Mouse (Mus musculus) stomach, embryonic 15.5 days (tissue): ENCODE measurements at regions not wholly inside any gene's neighbourhood (a gene's known extent, or its start where the extent isn't known, plus 50 kb on each side); places are given as distances from the start of the nearest gene placed in this dataset.
"Not testable (repeated sequence)": the region's sequence is repeated elsewhere in the genome, so short reads cannot be mapped to it uniquely, and the experiment has no call there.

Experiments used
- ATAC-seq: fragments of 200-750 bp; cut with Nextera tagmentation; 2 replicates; pipeline ENCODE4 v1.8.0; 2017; ENCODE audit warnings: low read depth, moderate number of reproducible peaks, moderate TSS enrichment; ENCODE audit not compliant: insufficient read depth, low FRiP score
- H3K27ac ChIP-seq: fragments of 300-500 bp; sonication (generic); 2 replicates; pipeline ENCODE4 v1.5.1; 2015; ENCODE audit warnings: mild to moderate bottlenecking, inconsistent platforms
- H3K27me3 ChIP-seq: fragments of 300-500 bp; sonication (generic); replicated peaks from 2 replicates; pipeline ENCODE4 v1.6.1; 2015; ENCODE audit warnings: inconsistent platforms
- H3K36me3 ChIP-seq: fragments of 300-500 bp; sonication (generic); 2 replicates; pipeline ENCODE4 v1.6.1; 2015; ENCODE audit warnings: inconsistent platforms
- H3K4me1 ChIP-seq: fragments of 300-500 bp; sonication (generic); 2 replicates; pipeline ENCODE4 v1.6.1; 2015; ENCODE audit warnings: inconsistent platforms
- H3K4me2 ChIP-seq: fragments of 300-500 bp; sonication (generic); 2 replicates; pipeline ENCODE4 v1.6.1; 2015; ENCODE audit warnings: mild to moderate bottlenecking, inconsistent platforms
- H3K4me3 ChIP-seq: fragments of 300-500 bp; sonication (generic); replicated peaks from 2 replicates; pipeline ENCODE4 v1.5.1; 2015; ENCODE audit warnings: inconsistent platforms
- H3K9ac ChIP-seq: fragments of 300-500 bp; sonication (generic); 2 replicates; pipeline ENCODE4 v1.6.1; 2015; ENCODE audit warnings: inconsistent platforms
- H3K9me3 ChIP-seq: fragments of 300-500 bp; sonication (generic); 2 replicates; pipeline ENCODE4 v1.6.1; 2016; ENCODE audit warnings: inconsistent platforms
- WGBS: fragments of 180-500 bp; shearing (Covaris S2); methylation state at CpG from one replicate; pipeline ENCODE4 v1.1.7; 2015; 5-methylcytosine and 5-hydroxymethylcytosine counted together

DNA sequence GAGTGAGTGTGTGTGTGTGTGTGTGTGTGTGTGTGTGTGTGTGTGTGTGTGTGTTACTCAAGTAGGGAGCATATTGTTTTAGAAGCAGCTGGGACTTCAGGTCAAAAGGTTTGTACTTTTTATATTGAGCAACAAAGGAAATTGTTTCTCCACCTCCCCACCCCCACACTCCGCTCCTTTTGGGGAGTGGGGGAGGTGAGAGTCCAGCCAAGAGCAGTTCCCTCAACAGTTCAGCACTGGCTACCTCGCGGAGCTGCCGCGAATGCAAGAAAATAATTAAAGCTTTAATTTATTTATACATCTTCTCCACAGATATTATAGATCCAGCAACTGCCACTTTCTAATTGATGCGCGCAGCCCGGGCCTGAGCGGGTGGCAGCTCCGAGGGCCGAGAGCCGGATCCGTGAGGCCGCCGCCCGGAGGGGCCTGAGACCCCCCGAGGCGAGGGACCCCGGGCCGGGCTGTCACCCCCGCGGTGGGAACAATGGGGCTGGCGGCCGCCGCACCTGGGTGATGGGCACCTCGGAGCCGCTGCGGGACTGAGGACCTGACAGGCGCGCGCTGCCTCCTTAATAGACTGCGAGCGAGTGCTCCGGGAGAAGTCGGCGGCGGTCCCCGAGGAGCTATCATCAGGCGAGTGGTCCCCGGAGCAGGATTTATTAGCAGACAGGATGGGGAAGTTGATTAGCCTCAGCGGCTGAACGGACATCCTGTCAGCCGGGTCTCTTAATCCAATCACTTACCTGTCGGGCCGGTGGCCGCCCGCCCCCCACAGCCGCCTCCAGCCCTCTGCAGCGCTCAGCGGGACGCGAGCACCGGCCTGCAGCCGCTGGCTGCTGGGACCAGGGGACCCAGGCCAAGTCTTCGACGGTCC is 124.4 kb downstream of the Melk start:
- under 1% methylated on average over 54 of the region's 56 CpGs for WGBS
- Histone ChIP-seq H3K9me3 (no peaks in the 10 kb centered on the region), H3K36me3 (no peaks in the 10 kb centered on the region), H3K27me3 (peaks cover 45% of the 10 kb centered on the region), H3K27ac (no peak overlapping the region), H3K4me1 (peaks cover 6% of the 10 kb centered on the region), H3K9ac (no peak overlapping the region), H3K4me2 (peak overlapping the region; percentile 58), H3K4me3 (peak overlapping the region; percentile 34)
- no peak for ATAC-seq

DNA sequence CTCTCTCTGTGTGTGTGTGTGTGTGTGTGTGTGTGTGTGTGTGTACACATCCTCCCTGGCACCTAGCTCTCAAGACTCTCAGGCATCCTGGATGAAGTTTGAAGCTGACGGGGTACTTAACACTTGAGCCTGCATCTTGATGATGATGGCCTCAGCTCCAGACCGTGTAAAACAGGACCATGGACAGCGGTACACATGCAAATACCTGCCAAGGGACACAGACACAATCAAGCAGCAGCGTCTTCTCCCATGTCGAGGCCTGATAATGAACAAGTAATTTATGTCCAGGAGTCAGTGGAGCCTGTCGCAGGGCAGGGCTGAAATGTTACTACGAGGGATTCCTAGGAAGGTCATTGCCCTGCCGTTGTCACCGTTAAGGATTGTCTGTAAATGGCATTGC is 133.9 kb downstream of the Melk start:
- no peaks in the 10 kb centered on the region for H3K27me3 ChIP-seq
- H3K4me2 ChIP-seq = no peak overlapping the region
- no peak overlapping the region for H3K4me3 ChIP-seq
- no peak overlapping the region for H3K27ac ChIP-seq
- 30% methylated on average over 9 of the region's 9 CpGs for WGBS
- H3K9ac ChIP-seq = no peak overlapping the region
- H3K4me1 ChIP-seq = no peaks in the 10 kb centered on the region
- no peak for ATAC-seq
- H3K36me3 ChIP-seq = no peaks in the 10 kb centered on the region
- no peaks in the 10 kb centered on the region for H3K9me3 ChIP-seq

DNA sequence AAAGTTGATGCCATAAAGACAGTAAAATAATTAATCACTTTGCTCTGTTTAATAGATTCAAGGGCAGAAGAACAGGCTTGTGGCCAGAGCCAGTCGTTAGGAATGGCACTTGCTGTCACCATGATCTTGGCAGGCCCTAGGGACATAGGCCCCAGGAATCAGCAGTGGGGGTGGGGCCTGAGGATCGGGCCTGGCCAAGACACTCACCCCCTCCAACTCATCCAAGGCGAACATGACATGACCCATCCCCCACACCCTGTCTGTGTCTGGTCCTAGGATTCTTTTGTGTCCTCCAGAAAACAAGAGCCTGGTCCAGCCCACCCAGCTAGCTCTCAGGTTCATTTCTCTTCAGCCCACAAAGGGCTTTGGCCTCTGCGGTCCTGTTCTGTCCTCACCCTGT is 144.8 kb downstream of the Melk start:
- no peak for ATAC-seq
- Histone ChIP-seq H3K27ac (no peak overlapping the region), H3K4me3 (no peak overlapping the region), H3K9ac (no peak overlapping the region), H3K4me1 (no peaks in the 10 kb centered on the region), H3K4me2 (no peak overlapping the region), H3K9me3 (no peaks in the 10 kb centered on the region), H3K36me3 (no peaks in the 10 kb centered on the region), H3K27me3 (no peaks in the 10 kb centered on the region)
- whole genome bisulfite sequencing = 39% methylated on average over 4 of the region's 4 CpGs

DNA sequence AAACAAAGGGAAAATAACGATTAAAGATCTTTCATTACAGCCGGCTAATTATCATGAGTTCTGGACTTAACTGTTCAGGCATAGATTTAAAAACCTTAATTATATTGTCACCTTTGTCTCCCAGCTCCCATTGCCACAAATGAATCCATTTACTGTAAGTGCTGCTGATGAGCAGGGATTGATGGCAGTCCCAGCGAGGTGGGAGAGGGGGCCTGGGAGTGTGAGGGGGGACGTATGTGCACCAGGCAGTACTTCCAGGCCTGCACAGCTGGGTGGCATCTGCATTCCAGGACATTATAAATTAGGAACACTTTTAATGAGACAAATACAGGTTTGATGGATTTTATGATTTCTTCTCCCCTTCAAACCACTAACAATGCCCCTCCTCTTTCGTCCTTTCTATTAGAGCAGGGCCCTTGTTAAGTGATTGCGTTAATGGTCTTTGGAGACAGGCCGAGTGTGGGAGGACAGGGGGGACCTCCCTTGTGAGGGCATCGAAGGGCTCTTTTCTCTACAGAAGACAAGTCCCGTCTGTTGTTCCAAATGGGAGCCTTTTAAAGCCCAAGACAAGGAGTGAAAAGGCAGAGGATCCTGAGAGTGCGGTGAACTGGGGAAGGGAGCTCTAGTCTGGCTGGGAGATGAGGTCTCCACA is 150.3 kb downstream of the Melk start:
- Histone ChIP-seq H3K9ac (no peak overlapping the region), H3K4me1 (no peaks in the 10 kb centered on the region), H3K4me3 (no peak overlapping the region), H3K27me3 (no peaks in the 10 kb centered on the region), H3K36me3 (no peaks in the 10 kb centered on the region), H3K27ac (no peak overlapping the region), H3K9me3 (no peaks in the 10 kb centered on the region), H3K4me2 (no peak overlapping the region)
- ATAC-seq = no peak
- 51% methylated on average over 10 of the region's 10 CpGs for WGBS

DNA sequence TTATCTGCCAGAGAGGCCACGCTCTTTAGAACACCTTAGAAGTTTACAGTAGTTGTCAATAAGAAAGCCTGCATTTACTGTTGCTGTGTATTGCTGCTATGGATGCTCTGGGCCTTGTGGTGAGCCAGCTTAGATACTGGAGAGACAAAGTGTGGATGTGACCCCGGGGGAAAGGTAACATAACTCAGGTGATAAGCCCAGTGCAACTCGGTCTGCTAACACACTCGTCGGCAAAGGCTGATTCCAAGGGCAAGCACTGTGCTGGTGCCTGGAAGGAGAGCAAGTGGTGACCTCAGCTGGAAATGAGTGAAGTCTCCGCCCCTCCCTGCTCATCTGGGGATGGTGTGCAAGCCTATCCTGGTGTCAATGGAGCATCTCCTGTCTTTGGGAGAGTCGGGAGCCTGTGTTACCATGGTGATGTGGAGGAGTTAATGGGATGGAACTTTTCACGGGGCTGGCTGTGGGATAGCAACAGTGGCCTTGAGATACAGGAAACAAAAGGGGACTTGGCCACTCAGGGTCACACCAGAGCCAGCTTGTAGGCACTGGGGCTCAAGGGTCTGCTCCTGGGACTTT is 151.5 kb downstream of the Melk start:
- 50% methylated on average over 8 of the region's 8 CpGs for WGBS
- no peak overlapping the region for H3K9ac ChIP-seq
- no peak overlapping the region for H3K27ac ChIP-seq
- no peaks in the 10 kb centered on the region for H3K4me1 ChIP-seq
- H3K4me3 ChIP-seq = no peak overlapping the region
- no peaks in the 10 kb centered on the region for H3K27me3 ChIP-seq
- no peak overlapping the region for H3K4me2 ChIP-seq
- no peak for ATAC-seq
- no peaks in the 10 kb centered on the region for H3K9me3 ChIP-seq
- no peaks in the 10 kb centered on the region for H3K36me3 ChIP-seq

DNA sequence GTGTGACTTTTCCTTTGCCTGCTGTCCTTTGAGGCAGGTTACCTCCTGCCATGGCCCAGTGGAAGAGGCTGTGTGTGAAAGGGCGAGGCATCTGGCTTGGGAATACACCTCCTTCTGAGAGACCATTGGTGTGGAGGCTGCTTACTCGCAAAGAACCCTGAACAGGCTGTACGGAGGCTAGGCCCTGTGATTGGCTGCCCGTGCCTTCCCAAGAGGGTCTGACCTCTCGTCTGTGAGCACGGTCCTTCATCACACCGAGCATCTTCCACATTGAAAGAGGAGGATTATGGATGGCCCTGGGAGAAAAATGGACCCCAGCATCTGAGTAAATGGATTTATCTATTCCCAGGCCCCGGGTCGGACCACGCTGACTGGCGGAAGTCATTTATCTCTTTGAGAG is 152.9 kb downstream of the Melk start:
- Histone ChIP-seq H3K4me2 (no peak overlapping the region), H3K27ac (no peak overlapping the region), H3K4me3 (no peak overlapping the region), H3K27me3 (no peaks in the 10 kb centered on the region), H3K4me1 (no peaks in the 10 kb centered on the region), H3K36me3 (no peaks in the 10 kb centered on the region), H3K9me3 (no peaks in the 10 kb centered on the region), H3K9ac (no peak overlapping the region)
- 78% methylated on average over 11 of the region's 11 CpGs for WGBS
- ATAC-seq = no peak

DNA sequence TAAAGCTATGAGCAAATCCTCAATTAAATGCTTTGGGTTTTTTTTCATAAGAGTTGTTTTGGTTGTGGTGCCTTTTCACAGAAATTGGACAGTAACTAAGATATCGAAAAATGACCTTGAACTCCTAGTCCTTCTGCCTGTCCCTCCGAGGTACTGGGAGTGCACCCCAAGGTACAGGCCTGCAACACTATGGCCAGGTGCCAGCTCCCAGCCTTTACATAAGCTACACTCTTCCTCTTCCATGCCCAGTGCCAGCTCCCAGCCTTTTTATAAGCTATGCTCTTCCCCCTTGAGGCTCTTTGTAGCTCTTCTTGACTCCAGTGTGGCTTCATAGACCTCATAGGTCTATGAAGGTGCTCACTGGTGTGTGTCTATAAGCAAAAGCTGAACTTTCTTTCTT is 155.2 kb downstream of the Melk start:
- ATAC-seq = no peak
- H3K9me3 ChIP-seq = no peaks in the 10 kb centered on the region
- no peaks in the 10 kb centered on the region for H3K4me1 ChIP-seq
- H3K27me3 ChIP-seq = no peaks in the 10 kb centered on the region
- no peak overlapping the region for H3K4me3 ChIP-seq
- no peaks in the 10 kb centered on the region for H3K36me3 ChIP-seq
- H3K9ac ChIP-seq = no peak overlapping the region
- H3K4me2 ChIP-seq = no peak overlapping the region
- WGBS = 79% methylated on average over 2 of the region's 2 CpGs
- H3K27ac ChIP-seq = no peak overlapping the region

DNA sequence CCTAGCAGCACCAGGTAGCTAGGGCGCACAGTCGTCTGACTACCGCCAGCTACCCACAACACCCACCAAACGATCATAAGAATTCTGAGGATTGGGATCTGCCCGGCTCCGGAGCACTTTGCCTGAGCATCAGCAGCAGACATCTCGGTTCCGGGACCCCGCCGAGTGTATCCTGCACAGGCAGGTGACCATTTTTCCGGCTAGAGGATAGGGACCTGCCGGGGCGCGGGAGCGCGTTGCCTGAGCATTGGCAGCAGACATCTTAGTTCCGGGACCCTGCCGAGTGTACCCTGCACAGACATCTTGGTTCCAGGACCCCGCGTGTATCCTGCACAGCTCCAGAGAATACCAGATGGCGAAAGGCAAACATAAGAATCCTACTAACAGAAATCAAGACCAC is 172.8 kb downstream of the Melk start:
- not testable (repeated sequence) for H3K4me1 ChIP-seq, ATAC-seq, H3K4me3 ChIP-seq, H3K27ac ChIP-seq, H3K9me3 ChIP-seq, H3K9ac ChIP-seq, H3K27me3 ChIP-seq, H3K4me2 ChIP-seq, H3K36me3 ChIP-seq
- 88% methylated on average over 21 of the region's 21 CpGs for WGBS
